Mouse (Mus musculus) heart, adult 2 months (tissue): ENCODE measurements around the gene Shisa2. TPM values are rescaled to one million over a fixed set of nuclear protein-coding genes. Genes with fewer than 3 reads are reported as not detected.
A peak's percentile ranks its signal among the peaks of the same experiment; 100 is the strongest.
"Not testable (repeated sequence)": the region's sequence is repeated elsewhere in the genome, so short reads cannot be mapped to it uniquely, and the experiment has no call there.

ENCODE experiments used
- DNase-seq, 2 experiments: peaks; one replicate each; pipeline ENCODE4 v3.0.0; 2021
- H3K27ac ChIP-seq: fragments of 200-600 bp; 2 replicates; pipeline ENCODE4 v1.8.1; 2022
- H3K27me3 ChIP-seq: fragments of 200-500 bp; 2 replicates; pipeline ENCODE4 v1.6.1; 2012; ENCODE audit warnings: mild to moderate bottlenecking, low read length, inconsistent platforms, mixed read lengths; ENCODE audit not compliant: control insufficient read depth, insufficient read depth
- H3K36me3 ChIP-seq: fragments of 200-500 bp; 2 replicates; pipeline ENCODE4 v1.6.1; 2012; ENCODE audit warnings: low read length, inconsistent platforms; ENCODE audit not compliant: control insufficient read depth, insufficient read depth
- H3K4me1 ChIP-seq: fragments of 200-500 bp; 2 replicates; pipeline ENCODE4 v1.6.1; 2011; ENCODE audit warnings: low read length; ENCODE audit not compliant: control insufficient read depth, insufficient read depth
- H3K4me3 ChIP-seq: fragments of 200-600 bp; 2 replicates; pipeline ENCODE4 v1.8.1; 2022
- H3K79me2 ChIP-seq: fragments of 200-500 bp; replicated peaks from 2 replicates; pipeline ENCODE4 v1.6.1; 2012; ENCODE audit warnings: mild to moderate bottlenecking, inconsistent platforms, low read length, moderate library complexity, mixed read lengths; ENCODE audit not compliant: control insufficient read depth, insufficient read depth
- H3K9ac ChIP-seq: fragments of 200-500 bp; 2 replicates; pipeline ENCODE4 v1.6.1; 2012; ENCODE audit warnings: low read depth, mild to moderate bottlenecking, control low read depth, inconsistent platforms, low read length, mixed read lengths
- CTCF ChIP-seq: fragments of 200-600 bp; IDR thresholded peaks from 2 replicates; pipeline ENCODE4 v1.8.1; 2022; ENCODE audit warnings: antibody characterized with exemption, mild to moderate bottlenecking, moderate library complexity
- EP300 ChIP-seq: fragments of 200-500 bp; IDR thresholded peaks from 2 replicates; pipeline ENCODE4 v1.6.1; 2011; ENCODE audit warnings: low read depth, low read length, control low read depth; ENCODE audit not compliant: insufficient read depth
- POLR2A ChIP-seq: fragments of 200-500 bp; IDR thresholded peaks from 2 replicates; pipeline ENCODE4 v1.6.1; 2011; ENCODE audit warnings: mild to moderate bottlenecking, low read depth, low read length, control low read depth; ENCODE audit not compliant: insufficient read depth
- WGBS: fragments of 180-500 bp; shearing (Covaris S2); methylation state at CpG from one replicate; pipeline ENCODE4 v1.1.7; 2018; 5-methylcytosine and 5-hydroxymethylcytosine counted together
- intact Hi-C: fragments of 180-260 bp; cut with DNase I; formaldehyde crosslinking; loops from one replicate; pipeline ENCODE4 v1.15.1; 2025
- polyA plus RNA-seq: library from polyadenylated mRNA; depleted of rRNA; stranded (reverse); fragments of >200 nt; gene quantifications from 2 replicates; pipeline ENCODE4 v1.2.3, GENCODE M21; 2012
- total RNA-seq, 2 experiments: library from RNA; stranded (reverse); gene quantifications; 2 replicates each; pipeline ENCODE4 v1.2.3; 2021

Shisa2 gene
- total and polyA plus RNA-seq, 3 experiments = 0.96 to 1.4 (median 1.0) TPM

GRCm38 (mm10) chr14:59612920-59613625 is 12.0 kb upstream of the Shisa2 start:
- TF ChIP-seq POLR2A (no peak), EP300 (no peak), CTCF (peak; percentile 82)
- 52% methylated on average over 14 of the region's 14 CpGs for WGBS
- H3K79me2 ChIP-seq = no peaks in the 10 kb centered on the region
- no peak overlapping the region for H3K4me3 ChIP-seq
- DNase-seq = peak; percentile 31 to 65
- H3K4me1 ChIP-seq = no peaks in the 10 kb centered on the region
- no peak overlapping the region for H3K27ac ChIP-seq
- no peaks in the 10 kb centered on the region for H3K27me3 ChIP-seq
- intact Hi-C loops = loop anchor here (1.0 to 2.0 kb wide), 2 partner anchors 330 to 404 kb away; no protein-coding TSS in a partner anchor
- H3K9ac ChIP-seq = no peak overlapping the region
- H3K36me3 ChIP-seq = no peaks in the 10 kb centered on the region

DNA sequence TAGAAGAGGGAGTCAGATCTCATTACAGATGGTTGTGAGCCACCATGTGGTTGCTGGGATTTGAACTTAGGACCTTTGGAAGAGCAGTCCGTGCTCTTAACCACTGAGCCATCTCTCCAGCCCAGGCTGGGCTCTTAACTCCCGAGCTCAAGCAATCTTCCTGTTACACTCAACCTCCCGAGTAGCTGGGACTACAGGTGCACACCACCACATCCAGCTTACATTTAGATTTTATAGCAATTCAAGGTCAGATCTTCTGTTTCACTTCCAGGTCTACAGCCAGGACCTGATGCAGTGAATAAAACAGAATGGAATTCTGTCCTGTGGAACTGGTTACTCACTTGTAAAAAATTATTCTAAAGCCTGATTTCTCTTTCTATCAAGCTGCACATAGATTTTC is 11.0 kb upstream of the Shisa2 start:
- intact Hi-C loops, H3K4me1 ChIP-seq, H3K9ac ChIP-seq, H3K27ac ChIP-seq, H3K27me3 ChIP-seq, H3K4me3 ChIP-seq, H3K79me2 ChIP-seq, H3K36me3 ChIP-seq, DNase-seq: not testable (repeated sequence)
- 76% methylated on average over 3 of the region's 3 CpGs for WGBS

GRCm38 (mm10) chr14:59616802-59617201 is 8.3 kb upstream of the Shisa2 start:
- no peaks in the 10 kb centered on the region for H3K4me1 ChIP-seq
- TF ChIP-seq EP300 (no peak), CTCF (no peak), POLR2A (no peak)
- no peak for DNase-seq
- H3K9ac ChIP-seq = no peak overlapping the region
- 81% methylated on average over 7 of the region's 7 CpGs for WGBS
- H3K27me3 ChIP-seq = no peaks in the 10 kb centered on the region
- intact Hi-C loops = no loop called here
- H3K79me2 ChIP-seq = no peaks in the 10 kb centered on the region
- no peaks in the 10 kb centered on the region for H3K36me3 ChIP-seq
- no peak overlapping the region for H3K27ac ChIP-seq
- no peak overlapping the region for H3K4me3 ChIP-seq

- no peaks in the 10 kb centered on the region for H3K4me1 ChIP-seq
- no peak overlapping the region for H3K27ac ChIP-seq
- H3K9ac ChIP-seq = no peak overlapping the region
- no peak for TF ChIP-seq CTCF
- TF ChIP-seq EP300 = no peak
- TF ChIP-seq POLR2A = no peak
- intact Hi-C loops = no loop called here
- no peaks in the 10 kb centered on the region for H3K36me3 ChIP-seq
- WGBS = 54% methylated on average over 9 of the region's 9 CpGs
- DNase-seq = no peak
- no peaks in the 10 kb centered on the region for H3K79me2 ChIP-seq
- no peak overlapping the region for H3K4me3 ChIP-seq
- no peaks in the 10 kb centered on the region; the same call in 1 of the 2 replicates for H3K27me3 ChIP-seq
Observed at GRCm38 (mm10) chr14:59624326-59624885, 702 bp upstream of the Shisa2 start.

GRCm38 (mm10) chr14:59625806-59626364 is 777 bp downstream of the Shisa2 start:
- H3K27me3 ChIP-seq = no peaks in the 10 kb centered on the region; the same call in 1 of the 2 replicates
- peak overlapping the region; percentile 63 for H3K9ac ChIP-seq
- peak; percentile 24 to 27 for DNase-seq
- no peaks in the 10 kb centered on the region for H3K4me1 ChIP-seq
- no peak overlapping the region; the same call in 1 of the 2 replicates for H3K27ac ChIP-seq
- H3K36me3 ChIP-seq = no peaks in the 10 kb centered on the region
- H3K79me2 ChIP-seq = no peaks in the 10 kb centered on the region
- H3K4me3 ChIP-seq = peak overlapping the region; percentile 52
- WGBS = under 1% methylated on average over 51 of the region's 51 CpGs
- no peak for TF ChIP-seq EP300
- intact Hi-C loops = no loop called here

GRCm38 (mm10) chr14:59626711-59627110 is 1.6 kb downstream of the Shisa2 start:
- H3K4me3 ChIP-seq = no peak overlapping the region

More at GRCm38 (mm10) chr14:59626711-59627110, 1.6 kb downstream of the Shisa2 start:
- Histone ChIP-seq H3K36me3 (no peaks in the 10 kb centered on the region), H3K27me3 (no peaks in the 10 kb centered on the region; the same call in 1 of the 2 replicates), H3K4me1 (no peaks in the 10 kb centered on the region), H3K79me2 (no peaks in the 10 kb centered on the region), H3K27ac (no peak overlapping the region), H3K9ac (no peak overlapping the region)
- WGBS = 56% methylated on average over 8 of the region's 8 CpGs
- no peak for DNase-seq
- intact Hi-C loops = no loop called here
- no peak for TF ChIP-seq EP300
